Mouse (Mus musculus) small intestine, adult 2 months (tissue): Measurements from ENCODE around the gene Rassf5.

Experiments used
- CTCF ChIP-seq: fragments of 200-500 bp; IDR thresholded peaks from 2 replicates; pipeline ENCODE4 v1.5.1; 2012; ENCODE audit warnings: low read depth, mild to moderate bottlenecking, control low read depth, inconsistent platforms, low read length, moderate library complexity, mixed read lengths; ENCODE audit not compliant: insufficient replicate concordance, insufficient read length; ENCODE audit errors: extremely low read depth
- POLR2A ChIP-seq: fragments of 200-500 bp; IDR thresholded peaks from 2 replicates; pipeline ENCODE4 v1.6.1; 2012; ENCODE audit warnings: low read depth, mild to moderate bottlenecking, control low read depth, inconsistent platforms, low read length, moderate library complexity

GRCm38 (mm10) chr1:131276831-131277230, 31.8 kb upstream of the Rassf5 start:
- TF ChIP-seq CTCF: no peak
- no peak for TF ChIP-seq POLR2A
